Mouse (Mus musculus): ENCODE results near the gene Kbtbd4. TPM values are rescaled to one million over a fixed set of nuclear protein-coding genes. Genes with fewer than 3 reads are reported as not detected.
"Not testable (repeated sequence)": the region's sequence is repeated elsewhere in the genome, so short reads cannot be mapped to it uniquely, and the experiment has no call there.

The Kbtbd4 gene
- 30.9 and 36.0 TPM in 2 replicates for total RNA-seq (2021)
- long read RNA-seq, transcript Kbtbd4-202 (4 exons, 2,343 nt): minor isoform, 5 of 28 reads
- long read RNA-seq, transcript Kbtbd4-201 (4 exons, 2,437 nt): major isoform, 20 of 28 reads
- long read RNA-seq, partial matches to known transcripts: 2 of 28 reads
- long read RNA-seq, other reads (novel, unspliced or antisense): 1 of 28 reads

GRCm38 (mm10) chr2:90904076-90904855 lies at the start of gene Kbtbd4, which contains the start of gene Ndufs3:
Gene Kbtbd4, plus strand, starts transcription at chr2:90904740.
Gene Ndufs3, minus strand, starts transcription at chr2:90904827.
- DNase-seq: peak; percentile 88

DNA sequence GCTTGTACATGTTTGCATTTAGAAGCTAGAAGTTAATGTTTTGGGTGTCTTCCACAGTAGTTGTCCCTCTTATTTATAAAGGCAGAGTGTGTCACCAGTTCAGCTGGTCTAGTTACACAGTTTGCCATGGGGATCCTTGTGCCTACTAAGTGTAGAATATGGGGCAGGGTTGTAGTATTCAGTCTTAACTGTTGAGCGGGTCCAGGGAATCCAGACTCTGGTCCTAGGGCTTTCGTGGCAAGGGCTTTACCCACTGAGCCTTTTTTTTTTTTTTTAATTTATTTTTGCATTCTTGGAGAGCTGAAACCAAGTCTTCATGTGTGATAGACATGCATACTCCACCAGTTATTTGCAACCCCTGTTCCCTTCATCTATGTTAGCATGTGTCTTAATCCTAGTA lies 43.1 kb upstream of the Kbtbd4 start:
- DNase-seq: no peak

DNA sequence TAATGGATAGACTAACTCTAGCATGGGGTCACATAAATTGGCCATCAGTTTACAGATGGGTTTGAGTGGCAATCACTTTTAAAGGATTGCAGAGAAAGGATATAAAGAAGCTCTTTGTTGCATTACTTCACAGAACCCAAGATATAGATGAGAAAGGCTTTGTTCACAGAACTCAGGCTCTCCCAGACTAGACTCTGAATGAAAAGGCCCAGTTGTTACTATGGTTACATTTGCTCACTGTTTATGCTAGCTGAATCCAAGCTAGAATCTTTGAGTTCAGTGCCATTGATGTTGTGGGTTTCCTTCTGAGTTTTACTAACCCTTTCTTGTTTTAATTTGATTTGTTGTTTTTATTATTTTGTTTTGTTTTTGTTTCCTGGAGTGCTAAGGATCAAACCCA lies 40.4 kb upstream of the Kbtbd4 start:
- DNase-seq: no peak

DNA sequence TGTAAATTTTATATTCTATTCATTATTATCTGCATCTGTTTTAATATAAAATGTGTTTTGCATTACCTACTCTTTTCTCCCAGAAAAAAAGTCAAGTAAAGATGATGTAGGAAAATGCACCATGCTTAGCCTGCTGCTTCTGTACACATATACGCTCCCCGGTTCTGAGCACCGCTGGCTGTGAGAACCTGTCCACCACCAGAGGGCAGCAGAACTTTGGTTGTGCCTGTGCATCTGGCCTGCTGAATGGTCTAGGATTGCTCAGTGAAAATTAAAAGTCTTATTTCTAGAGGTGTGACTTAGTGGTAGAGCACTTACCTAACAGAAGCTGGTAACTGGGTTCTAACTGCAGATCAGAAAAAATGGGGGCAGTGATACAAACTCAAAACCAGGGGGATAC lies 38.0 kb upstream of the Kbtbd4 start:
- peak; percentile 82 for DNase-seq

- no peak for DNase-seq
Measured at GRCm38 (mm10) chr2:90870136-90870601, 34.4 kb upstream of the Kbtbd4 start.

DNA sequence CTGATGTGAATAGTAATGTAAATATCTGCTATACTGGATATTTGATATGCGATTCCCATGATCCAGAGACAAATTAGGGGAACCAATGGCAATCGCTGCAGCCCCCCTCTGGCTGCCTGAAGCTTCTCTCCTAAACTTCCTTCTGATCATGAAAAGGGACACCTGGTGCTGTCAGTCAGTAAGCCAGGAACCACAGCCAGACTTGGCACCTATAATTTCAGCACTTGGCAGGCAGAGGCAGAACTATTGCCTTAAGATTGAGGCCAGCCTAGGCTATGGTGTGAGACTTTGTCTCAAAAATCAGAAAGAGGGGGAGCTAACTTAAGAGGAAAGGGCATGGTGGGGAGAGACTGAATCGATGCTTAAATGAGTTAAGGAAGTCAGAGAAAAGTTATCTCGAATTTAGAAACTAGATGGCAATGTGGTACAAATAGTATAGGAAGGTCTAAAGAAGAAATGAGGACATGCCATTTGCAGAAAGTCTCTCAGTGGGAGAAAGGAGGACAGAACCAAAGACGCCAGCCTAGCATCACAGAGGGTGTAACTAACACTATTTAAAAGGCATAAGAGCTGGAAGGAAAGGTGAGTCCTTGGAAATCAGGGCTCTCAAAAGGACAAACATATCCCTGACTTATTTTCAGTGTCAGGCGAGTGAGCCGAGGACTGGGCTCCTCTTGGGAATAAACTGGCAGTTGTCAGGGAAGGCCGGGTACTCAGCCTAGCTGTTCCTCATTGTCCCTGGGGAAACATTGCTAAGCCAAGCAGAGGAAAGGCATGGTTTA lies 33.2 kb upstream of the Kbtbd4 start:
- no peak for DNase-seq

- no peak for DNase-seq
Measured at GRCm38 (mm10) chr2:90874025-90874424, 30.5 kb upstream of the Kbtbd4 start.

DNA sequence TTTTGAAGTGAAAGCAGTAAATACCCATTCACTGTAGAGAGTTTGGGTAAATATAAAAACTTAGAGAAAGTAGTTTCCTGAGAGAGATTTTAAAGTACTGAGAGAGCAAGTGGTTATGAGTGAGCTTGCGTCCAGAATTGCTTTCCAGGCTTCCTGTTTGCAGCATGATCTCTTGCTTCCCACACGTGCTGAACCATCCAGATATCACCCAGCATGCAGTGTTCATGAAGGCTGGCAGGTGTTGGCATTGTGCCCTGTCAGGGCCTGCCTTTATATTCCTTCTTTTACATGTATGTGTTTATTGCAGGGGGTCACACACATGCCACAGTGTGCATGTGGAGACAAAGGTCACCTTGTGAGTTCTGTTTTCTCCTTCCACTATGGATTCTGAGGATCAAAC lies 29.3 kb upstream of the Kbtbd4 start:
- DNase-seq: no peak

DNA sequence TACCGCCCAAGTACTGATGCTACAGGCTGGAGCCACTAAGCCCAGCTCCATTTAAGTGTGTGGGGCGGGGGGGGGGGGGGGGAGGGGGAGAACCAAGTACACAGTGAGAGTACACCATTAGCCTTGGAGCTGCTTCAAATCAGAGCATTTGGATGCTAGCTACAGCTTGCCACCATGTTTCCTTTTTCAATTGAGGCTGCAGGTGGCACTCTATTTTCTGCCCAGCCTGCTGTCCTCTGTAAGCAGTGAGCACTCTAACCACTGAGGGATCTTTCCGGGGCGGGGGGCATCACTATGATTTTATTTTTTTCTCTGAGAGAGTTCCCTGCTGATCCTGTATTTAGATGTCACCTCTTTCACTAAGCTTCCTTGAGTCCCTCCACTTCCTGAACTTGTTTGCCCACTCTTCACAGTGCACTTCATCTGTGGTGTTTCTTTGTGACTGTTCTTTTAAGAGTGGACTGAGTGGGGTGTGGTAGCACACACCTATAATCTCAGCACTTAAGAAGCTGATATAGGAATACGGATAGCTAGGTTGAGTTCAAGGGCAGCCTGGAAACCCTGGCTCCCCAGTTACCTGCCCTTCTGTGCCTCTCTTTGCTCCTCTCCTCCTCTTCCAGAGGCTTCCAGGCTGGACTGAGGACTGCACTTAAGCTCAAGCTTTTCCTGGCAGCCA lies 26.8 kb upstream of the Kbtbd4 start:
- no peak for DNase-seq

DNA sequence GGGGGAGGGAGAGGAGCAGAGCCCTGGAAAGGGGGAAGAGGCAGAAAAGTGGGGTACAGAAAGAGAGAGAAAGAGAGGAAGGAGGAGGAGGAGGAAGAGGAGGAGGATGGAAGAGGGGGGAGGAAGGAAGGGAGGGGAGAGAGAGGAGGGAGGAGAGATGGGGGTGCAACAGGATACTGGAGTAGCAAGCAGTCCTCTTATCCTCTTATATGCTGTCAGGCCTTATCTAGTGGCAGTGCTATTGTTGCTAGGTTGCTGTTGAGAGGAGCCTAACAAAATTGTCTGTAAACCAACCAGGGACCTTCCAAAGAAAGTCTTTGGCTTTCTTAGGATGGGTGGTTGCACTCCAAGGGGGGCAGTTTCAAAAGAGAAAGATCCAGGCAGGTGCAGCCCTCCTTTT lies 25.1 kb upstream of the Kbtbd4 start:
- DNase-seq: no peak

DNA sequence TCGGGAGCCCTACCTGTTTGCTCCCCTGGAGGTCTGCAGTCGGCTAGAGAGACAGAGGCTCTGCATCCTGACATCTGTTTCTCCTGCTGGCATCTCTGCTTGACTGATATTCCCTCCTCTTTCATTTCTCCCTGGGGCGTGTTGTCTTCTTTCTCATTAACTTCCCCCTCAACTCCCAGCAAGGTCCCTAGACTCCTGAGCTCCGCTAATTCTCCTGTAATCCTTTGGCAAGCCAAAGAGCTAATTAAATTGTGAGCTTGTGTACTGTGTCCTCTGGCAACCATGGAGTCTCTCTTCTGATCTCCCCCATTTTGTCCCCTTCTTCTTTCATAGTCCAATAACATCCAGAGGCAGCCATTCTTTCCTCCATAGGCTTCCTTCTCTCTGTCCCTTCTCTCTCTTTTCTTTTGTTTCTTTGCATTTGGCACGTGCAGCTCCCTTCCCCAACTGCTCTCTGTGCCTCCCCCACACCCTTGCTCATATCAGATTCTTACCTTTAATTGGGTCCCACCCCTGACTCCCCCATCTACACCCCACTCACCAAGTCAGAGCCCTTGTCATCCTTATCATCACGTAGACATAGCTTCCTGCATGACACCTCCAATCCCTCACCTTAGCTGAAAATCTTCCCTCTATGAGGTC lies 24.3 kb upstream of the Kbtbd4 start:
- DNase-seq: no peak

- no peak for DNase-seq
Measured at GRCm38 (mm10) chr2:90881824-90882223, 22.7 kb upstream of the Kbtbd4 start.

DNA sequence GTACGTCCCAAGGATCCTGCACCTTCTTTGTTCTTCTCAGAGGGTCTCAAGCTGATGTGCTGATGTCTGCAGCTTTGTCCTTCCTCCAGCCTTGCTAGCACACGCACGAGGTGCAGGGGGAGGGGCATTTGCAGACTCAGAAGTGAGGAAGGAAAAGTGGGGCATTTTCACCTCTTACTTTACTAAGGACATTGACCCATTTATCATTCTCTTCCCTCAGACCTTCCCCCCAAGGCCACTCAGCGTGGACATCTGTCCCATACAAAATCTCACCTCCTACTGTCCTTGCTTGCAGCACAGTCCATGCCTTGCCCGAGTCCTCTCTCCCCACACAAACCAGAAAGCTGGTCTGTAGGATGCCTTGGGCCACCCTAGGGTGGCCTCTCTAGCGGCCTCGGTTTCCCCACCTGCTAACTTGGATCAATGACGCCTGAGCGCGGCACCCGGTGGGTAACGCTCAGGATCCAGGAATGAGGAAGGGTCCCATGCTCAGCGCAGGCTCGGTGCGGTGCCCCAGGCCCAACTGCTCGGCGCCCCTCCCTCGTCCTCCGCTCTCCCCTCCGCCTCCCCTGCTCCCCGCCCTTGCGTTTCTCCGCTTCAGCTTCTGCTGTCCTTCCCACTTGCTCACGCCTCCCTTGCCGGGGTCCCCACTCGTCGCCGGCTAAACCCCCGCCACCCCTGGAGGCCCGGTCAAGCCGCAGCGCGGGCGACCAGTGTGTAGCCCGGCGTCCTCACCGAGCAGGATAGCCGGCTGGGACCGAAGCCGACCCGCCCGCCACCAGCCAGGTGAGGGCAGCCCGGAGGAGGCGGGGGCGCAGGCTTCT lies 19.1 kb upstream of the Kbtbd4 start, which contains the start of gene C1qtnf4:
Gene C1qtnf4 (plus strand): TSS at position 643 of the 824 bp plus-strand sequence.
- DNase-seq: no peak

- DNase-seq: no peak
Measured at GRCm38 (mm10) chr2:90886436-90886835, 18.1 kb upstream of the Kbtbd4 start.

- DNase-seq: no peak
Measured at GRCm38 (mm10) chr2:90887627-90888026, 16.9 kb upstream of the Kbtbd4 start.

- DNase-seq: peak; percentile 50
Measured at GRCm38 (mm10) chr2:90889550-90890548, 14.7 kb upstream of the Kbtbd4 start.

DNA sequence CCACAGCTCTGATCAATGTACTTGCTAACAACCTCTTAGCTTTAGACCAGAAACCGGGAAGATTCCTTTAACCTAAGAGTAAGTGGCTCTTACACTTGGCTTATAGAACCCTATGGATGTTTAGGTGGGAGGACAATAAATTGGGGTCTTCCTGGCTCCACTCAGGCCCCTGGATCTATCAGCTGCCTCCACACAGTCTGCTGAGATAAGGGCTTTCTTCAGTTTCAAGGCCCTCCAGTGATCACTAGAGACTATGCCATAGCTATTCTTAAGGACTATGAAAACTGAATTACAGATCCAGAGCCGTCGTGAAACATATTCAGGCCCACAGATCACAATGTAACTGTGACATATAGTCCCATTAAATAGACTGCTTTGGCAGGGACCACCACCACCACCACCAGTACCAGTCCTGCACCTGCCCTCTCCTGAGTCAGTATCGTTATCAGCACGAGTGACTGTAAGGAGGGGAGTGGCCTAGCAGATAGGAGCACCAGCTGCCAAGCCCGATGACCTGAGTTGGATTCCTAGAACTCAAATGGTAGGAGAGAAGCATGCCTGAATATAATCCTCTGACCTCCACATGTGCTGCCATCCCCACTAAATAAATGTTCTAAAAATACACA lies 10.8 kb upstream of the Kbtbd4 start:
- no peak for DNase-seq

DNA sequence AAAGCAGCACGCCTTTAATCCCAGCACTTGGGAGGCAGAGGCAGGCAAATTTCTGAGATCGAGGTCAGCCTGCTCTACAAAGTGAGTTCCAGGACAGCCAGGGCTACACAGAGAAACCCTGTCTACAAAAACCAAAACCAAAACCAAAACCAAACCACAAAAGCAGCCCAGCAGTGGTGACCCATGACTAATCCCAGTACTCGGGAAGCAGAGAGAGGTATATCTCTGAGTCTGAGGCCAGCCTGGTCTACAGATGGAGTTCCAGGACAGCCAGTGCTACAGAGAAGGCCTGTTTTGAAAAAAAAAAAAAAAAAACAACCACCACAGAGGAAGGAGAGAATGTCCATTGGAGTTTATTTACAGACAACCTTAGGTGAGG lies 10.3 kb upstream of the Kbtbd4 start:
- not testable (repeated sequence) for DNase-seq

DNA sequence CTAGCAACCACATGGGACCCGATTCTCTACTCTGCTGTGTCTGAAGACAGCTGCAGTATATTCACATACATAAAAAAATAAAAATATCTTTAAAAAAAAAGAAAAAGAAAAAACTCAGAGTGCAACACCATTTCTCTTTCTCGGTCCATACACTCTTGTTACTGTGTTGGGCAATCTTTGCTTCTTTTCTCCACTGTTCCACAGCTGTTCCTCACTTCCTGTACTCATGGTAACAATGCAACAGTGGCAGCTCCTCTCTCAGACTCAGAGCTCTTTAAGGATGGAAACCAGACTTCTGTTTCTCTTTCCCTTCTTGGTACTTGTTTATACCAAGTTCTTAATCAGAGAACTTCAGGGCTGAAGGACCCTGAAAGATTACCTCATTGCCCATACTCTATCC lies 1.1 kb upstream of the Kbtbd4 start:
- no peak for DNase-seq

Measured in adrenal gland, postnatal 25 days (tissue).